Mouse (Mus musculus) kidney, postnatal 0 days (tissue): ENCODE results near the gene Lrch1. TPM values are rescaled to one million over a fixed set of nuclear protein-coding genes. Genes with fewer than 3 reads are reported as not detected.

Experiments used
- ATAC-seq: fragments of 200-750 bp; cut with Nextera tagmentation; replicated peaks from 2 replicates; pipeline ENCODE4 v1.8.0; 2017; ENCODE audit warnings: low read depth, moderate number of reproducible peaks, moderate TSS enrichment, moderate library complexity; ENCODE audit not compliant: low FRiP score
- DNase-seq: peaks from one replicate; pipeline ENCODE4 v3.0.0-alpha.2; 2016; ENCODE audit warnings: low spot score
- H3K27ac ChIP-seq: fragments of 300-500 bp; sonication (generic); 2 replicates; pipeline ENCODE4 v1.5.1; 2014; ENCODE audit warnings: mild to moderate bottlenecking
- H3K27me3 ChIP-seq: fragments of 300-500 bp; sonication (generic); 2 replicates; pipeline ENCODE4 v1.6.1; 2014; ENCODE audit warnings: low read length, mixed read lengths; ENCODE audit not compliant: insufficient read depth
- H3K36me3 ChIP-seq: fragments of 300-500 bp; sonication (generic); 2 replicates; pipeline ENCODE4 v1.6.1; 2014; ENCODE audit warnings: low read length, mixed read lengths; ENCODE audit not compliant: insufficient read depth
- H3K4me1 ChIP-seq: fragments of 300-500 bp; sonication (generic); replicated peaks from 2 replicates; pipeline ENCODE4 v1.6.1; 2014; ENCODE audit warnings: antibody characterized with exemption, low read length, mixed read lengths; ENCODE audit not compliant: insufficient read depth
- H3K4me2 ChIP-seq: fragments of 300-500 bp; sonication (generic); 2 replicates; pipeline ENCODE4 v1.6.1; 2014; ENCODE audit warnings: mild to moderate bottlenecking, low read length, moderate library complexity, mixed read lengths
- H3K4me3 ChIP-seq: fragments of 300-500 bp; sonication (generic); replicated peaks from 2 replicates; pipeline ENCODE4 v1.5.1; 2014; ENCODE audit warnings: low read depth, low read length
- H3K9ac ChIP-seq: fragments of 300-500 bp; sonication (generic); 2 replicates; pipeline ENCODE4 v1.6.1; 2014; ENCODE audit warnings: low read depth, low read length
- H3K9me3 ChIP-seq: fragments of 300-500 bp; sonication (generic); replicated peaks from 2 replicates; pipeline ENCODE4 v1.6.1; 2016; ENCODE audit warnings: low read length, inconsistent platforms, mixed read lengths
- CTCF ChIP-seq: IDR thresholded peaks from 2 replicates; pipeline ENCODE4 v1.5.1; 2016; ENCODE audit warnings: antibody characterized with exemption, low read depth, mild to moderate bottlenecking, moderate library complexity
- WGBS: fragments of 180-500 bp; shearing (Covaris S2); extraction: QIAGEN DNeasy Blood & Tissue Kit; methylation state at CpG from one replicate; pipeline ENCODE4 v1.1.7; 2014; 5-methylcytosine and 5-hydroxymethylcytosine counted together
- polyA plus RNA-seq: library from polyadenylated mRNA; unstranded; fragments of >200 nt; fragmentation: Nextera tagmentation; extraction: Ambion mirVana; gene quantifications from 2 replicates; pipeline ENCODE4 v1.2.1, GENCODE M21; 2015

Gene Lrch1
- polyA plus RNA-seq, 1 experiment from 2014 or later, result 16.3 TPM

DNA sequence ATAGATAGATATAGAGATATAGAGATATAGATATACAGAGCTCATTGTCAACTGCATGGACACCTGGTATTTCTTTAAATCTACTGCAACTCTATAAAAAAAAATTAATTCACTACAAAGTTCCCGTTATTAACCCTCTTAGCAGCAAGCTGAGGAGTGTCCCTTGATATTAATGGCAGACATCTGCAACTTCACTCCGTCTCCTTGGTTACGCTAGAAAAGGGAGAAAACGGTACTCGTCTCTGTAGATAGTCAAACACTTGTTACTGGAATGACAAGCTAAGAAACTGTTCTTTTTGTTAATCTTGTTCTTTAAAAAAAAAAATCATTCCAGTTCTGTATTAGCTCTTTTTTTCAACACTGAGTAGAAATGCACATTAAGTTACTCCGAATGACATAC is 54.0 kb downstream of the Lrch1 start:
- ATAC-seq (no peak), DNase-seq (no peak)
- Histone ChIP-seq H3K27ac (no peak overlapping the region), H3K27me3 (no peaks in the 10 kb centered on the region), H3K9me3 (no peaks in the 10 kb centered on the region), H3K4me3 (no peak overlapping the region), H3K4me1 (no peaks in the 10 kb centered on the region), H3K9ac (no peak overlapping the region), H3K36me3 (no peaks in the 10 kb centered on the region), H3K4me2 (no peak overlapping the region)
- TF ChIP-seq CTCF, result no peak
- 72% methylated on average over 6 of the region's 6 CpGs for WGBS

DNA sequence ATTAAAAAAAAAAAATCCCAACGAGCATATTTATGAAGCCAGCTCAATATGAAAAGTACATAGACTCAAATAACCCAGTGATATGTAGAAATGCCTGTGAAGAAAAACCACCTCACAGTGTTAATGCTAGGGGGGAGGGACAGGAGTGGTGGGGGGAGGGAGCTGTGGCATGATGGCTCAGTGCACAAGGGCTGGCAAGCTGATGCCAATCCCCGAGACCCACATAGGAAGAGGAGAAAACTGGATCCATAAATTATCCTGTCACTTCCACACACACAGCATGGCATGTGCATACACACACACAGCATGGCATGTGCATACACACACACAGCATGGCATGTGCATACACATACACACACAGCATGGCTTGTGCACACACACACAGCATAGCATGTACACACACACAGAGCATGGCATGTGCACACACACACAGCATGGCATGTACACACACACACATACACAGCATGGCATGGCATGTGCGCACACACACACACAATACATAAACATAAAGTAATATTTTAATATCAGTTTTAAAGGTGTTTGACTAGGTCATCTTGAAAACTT is 54.5 kb downstream of the Lrch1 start:
- TF ChIP-seq CTCF, result no peak
- Histone ChIP-seq H3K9ac (no peak overlapping the region), H3K36me3 (no peaks in the 10 kb centered on the region), H3K27ac (no peak overlapping the region), H3K4me2 (no peak overlapping the region), H3K4me3 (no peak overlapping the region), H3K4me1 (no peaks in the 10 kb centered on the region), H3K9me3 (no peaks in the 10 kb centered on the region), H3K27me3 (no peaks in the 10 kb centered on the region)
- ATAC-seq (no peak), DNase-seq (no peak)
- 77% methylated on average over 3 of the region's 3 CpGs for WGBS

DNA sequence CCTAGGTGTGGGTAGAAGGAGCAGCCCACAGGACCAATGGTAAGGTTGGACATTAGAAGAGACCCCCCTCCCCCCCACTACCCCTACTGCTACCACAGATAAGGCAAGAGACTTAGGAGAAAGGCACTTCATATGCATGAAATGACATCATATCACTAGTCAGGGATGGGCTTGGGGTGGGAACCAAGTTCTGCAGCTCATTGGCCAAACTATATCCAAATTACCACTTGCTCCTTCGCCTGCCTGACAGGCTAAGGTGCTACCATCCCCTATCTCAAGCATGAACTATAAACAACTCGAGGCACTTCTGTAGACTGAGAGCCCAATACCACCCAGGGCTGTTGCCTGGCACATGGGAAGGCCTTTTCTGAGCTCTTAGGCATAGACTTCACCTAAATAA is 58.4 kb downstream of the Lrch1 start:
- Histone ChIP-seq H3K9me3 (no peaks in the 10 kb centered on the region), H3K4me2 (no peak overlapping the region), H3K9ac (no peak overlapping the region), H3K27ac (no peak overlapping the region), H3K4me3 (no peak overlapping the region), H3K4me1 (peaks cover 10% of the 10 kb centered on the region), H3K27me3 (no peaks in the 10 kb centered on the region), H3K36me3 (no peaks in the 10 kb centered on the region)
- WGBS, result 90% methylated on average over 2 of the region's 2 CpGs
- DNase-seq, result no peak
- ATAC-seq, result no peak
- no peak for TF ChIP-seq CTCF

DNA sequence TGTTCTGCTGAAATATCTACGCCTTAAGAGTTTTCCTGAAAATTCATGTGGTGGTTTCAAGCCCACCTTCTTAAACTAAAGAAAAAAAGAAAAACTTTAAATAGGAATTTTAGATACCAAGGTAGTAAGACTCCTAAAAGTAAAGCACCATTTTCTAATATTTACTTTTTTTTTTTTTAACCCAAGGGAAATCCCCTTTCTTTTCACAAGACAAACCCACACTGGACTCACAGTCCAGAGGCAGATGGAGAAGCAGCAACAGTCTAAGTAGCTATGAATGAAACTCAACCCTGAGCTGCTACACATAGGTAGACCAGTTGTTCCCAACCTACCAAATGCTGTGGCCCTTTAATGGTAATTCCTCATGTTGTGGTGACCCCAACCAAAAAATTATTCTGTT is 59.6 kb downstream of the Lrch1 start:
- DNase-seq, result no peak
- Histone ChIP-seq H3K4me2 (no peak overlapping the region), H3K4me3 (no peak overlapping the region), H3K27ac (no peak overlapping the region), H3K9me3 (no peaks in the 10 kb centered on the region), H3K4me1 (peaks cover 19% of the 10 kb centered on the region), H3K9ac (no peak overlapping the region), H3K36me3 (no peaks in the 10 kb centered on the region), H3K27me3 (no peaks in the 10 kb centered on the region)
- no peak for ATAC-seq
- no peak for TF ChIP-seq CTCF
- WGBS, result 100% methylated on average over 1 of the region's 1 CpGs

DNA sequence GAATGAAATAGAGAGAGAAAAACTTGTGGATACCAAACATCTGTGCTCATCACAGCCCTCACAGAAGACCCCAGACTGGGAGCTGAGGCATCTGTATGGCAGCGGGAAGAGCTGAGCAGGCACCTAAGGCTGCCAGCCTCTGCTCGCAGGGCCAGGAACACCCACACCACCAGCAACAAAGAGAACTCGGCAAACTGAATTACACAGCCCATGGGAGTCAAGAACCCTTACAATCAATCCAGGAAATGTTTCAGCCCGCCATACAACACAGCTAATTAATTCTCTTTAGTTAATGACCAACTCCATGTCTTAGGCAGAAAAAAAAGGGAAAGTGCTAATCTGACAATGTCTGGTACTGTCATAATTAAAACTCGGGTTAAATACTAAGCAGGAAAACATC is 61.2 kb downstream of the Lrch1 start:
- no peak for TF ChIP-seq CTCF
- H3K27me3 ChIP-seq, result no peaks in the 10 kb centered on the region
- H3K9me3 ChIP-seq, result no peaks in the 10 kb centered on the region
- 0 out of 2 replicates have a peak overlapping the region, but pooled peaks have one; percentile 37 for H3K27ac ChIP-seq
- ATAC-seq (no peak), DNase-seq (no peak)
- 46% methylated on average over 5 of the region's 5 CpGs for WGBS
- no peaks in the 10 kb centered on the region for H3K36me3 ChIP-seq
- H3K4me3 ChIP-seq, result no peak overlapping the region
- H3K9ac ChIP-seq, result no peak overlapping the region
- H3K4me1 ChIP-seq, result peaks cover 30% of the 10 kb centered on the region
- no peak overlapping the region for H3K4me2 ChIP-seq

DNA sequence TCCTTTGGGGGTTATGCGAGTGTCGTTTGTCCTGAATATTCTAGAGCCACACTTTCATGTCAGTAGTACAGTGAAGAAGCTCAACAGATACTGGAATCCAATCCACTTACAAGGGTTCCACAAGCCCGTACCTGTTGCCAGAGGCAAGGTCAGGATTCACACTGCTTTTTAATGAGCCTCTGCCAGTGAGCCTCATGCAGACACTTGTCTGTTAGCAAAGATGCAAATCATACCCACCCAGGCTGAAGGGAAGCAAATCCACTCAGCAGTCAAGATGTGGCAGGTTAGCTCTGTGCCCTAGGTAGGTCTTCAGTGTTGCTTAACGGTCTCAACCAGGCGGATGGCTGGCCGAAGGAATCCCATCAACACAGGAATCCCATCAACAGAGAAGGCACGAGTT is 62.8 kb downstream of the Lrch1 start:
- no peaks in the 10 kb centered on the region for H3K27me3 ChIP-seq

More for the DNA sequence above, 62.8 kb downstream of the Lrch1 start:
- WGBS, result 68% methylated on average over 7 of the region's 7 CpGs
- Histone ChIP-seq H3K27ac (no peak overlapping the region), H3K4me2 (no peak overlapping the region), H3K9ac (no peak overlapping the region), H3K36me3 (no peaks in the 10 kb centered on the region), H3K4me1 (peaks cover 34% of the 10 kb centered on the region), H3K4me3 (no peak overlapping the region), H3K9me3 (no peaks in the 10 kb centered on the region)
- DNase-seq (no peak), ATAC-seq (no peak)
- no peak for TF ChIP-seq CTCF
